Mouse (Mus musculus): ENCODE data around the gene B3galt6.

Gene B3galt6

DNA sequence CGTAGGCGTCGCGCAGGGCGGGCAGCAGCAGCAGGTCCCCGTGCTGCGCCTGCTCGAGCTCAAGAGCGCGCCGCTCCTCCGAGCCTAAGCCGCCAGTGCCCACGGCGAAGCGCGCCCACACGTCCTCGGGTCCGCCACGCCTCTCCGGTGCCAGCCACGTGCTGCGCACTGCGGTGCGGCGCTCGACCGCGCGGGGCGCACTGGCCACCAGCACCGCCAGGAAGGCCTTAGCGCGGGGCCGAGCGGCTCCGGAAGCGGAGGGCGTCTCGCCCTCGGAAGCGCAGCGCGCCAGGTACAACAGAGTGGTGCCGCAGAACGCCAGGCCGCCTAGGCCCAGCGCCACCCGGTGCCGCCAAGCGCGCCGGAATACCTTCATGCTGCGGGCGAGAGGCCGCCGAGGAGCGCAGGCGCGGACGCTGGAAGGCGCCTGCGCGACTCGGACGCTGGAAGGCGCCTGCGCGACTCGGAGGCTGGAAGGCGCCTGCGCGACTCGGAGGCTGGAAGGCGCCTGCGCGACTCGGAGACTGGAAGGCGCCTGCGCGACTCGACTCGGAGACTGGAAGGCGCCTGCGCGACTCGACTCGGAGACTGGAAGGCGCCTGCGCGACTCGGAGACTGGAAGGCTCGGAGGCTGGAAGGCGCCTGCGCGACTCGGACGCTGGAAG, at the start of gene B3galt6, which contains the start of gene Sdf4:
TSS of gene B3galt6 (minus strand) at position 409 of the 665 bp plus-strand sequence.
TSS of gene Sdf4 (plus strand) at position 632 of the 665 bp plus-strand sequence.
- DNase-seq (ENCODE audit: extremely low read depth, low read depth, low spot score) = no peak

DNA sequence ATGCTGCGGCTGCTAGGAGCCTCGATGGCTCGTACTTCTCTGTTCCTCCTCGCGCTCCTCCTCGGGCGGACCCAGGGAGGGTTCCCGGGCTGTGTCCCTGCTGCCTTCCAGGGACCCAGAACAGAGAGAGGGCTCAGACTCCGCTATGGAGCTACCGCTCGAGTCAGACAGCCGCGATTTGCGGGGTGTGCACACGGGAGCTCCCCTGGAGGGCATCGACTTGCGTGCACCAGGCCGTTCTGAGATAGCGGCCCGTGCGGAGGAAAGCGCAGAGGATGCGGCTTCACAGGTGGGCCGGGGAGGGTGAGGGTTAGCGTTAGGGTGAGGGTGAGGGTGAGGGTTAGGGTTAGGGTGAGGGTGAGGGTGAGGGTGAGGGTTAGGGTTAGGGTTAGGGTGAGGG, 42.5 kb upstream of the B3galt6 start:
- DNase-seq (ENCODE audit: extremely low read depth, low read depth, low spot score) = no peak

DNA sequence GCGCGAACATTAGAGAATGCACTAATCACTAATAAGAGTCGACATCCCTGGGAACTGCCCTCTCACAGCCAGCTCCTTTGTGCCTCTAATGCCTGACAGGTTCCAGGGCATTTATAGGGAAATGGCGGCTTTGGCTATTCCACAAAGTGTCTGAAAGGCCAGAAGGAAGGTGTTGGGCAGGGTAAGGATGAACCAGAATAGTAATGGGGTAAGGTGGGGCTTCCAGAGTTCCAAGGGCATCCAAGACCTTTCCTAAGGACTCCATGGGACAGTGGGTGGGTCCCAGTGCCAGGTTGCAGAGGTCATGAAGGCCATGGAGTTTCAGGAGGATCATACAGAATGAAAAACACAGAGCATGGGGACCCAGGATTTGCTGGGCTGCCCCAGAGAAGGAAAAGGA, 41.9 kb upstream of the B3galt6 start:
- DNase-seq (ENCODE audit: extremely low read depth, low read depth, low spot score) = no peak

DNA sequence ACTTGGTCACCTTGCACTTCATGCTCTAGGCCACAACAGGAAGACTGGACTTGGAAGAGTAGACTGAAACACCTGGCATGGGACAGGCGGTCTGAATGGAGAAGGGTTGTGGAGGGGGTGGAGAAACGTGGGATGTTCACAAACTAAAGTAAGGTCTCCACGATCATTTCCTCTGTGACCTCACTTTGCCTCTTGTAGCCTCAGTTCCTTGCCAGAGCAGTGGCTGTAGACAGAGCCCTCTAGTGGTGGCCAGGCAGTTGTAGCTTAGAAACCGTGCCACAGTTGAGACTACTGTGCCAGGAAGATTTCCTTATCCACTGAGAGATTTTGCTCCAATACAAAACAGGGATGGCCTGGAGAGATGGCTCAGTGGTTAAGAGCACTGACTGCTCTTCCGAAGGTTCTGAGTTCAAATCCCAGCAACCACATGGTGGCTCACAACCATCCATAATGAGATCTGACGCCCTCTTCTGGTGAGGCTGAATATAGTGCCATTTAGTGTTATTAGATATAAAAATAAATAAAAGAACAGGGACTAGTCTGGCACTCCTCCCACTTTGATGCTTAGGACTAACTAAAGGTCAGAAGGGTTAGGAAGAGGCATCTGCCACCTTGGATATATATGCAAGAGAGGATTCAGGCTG, 41.1 kb upstream of the B3galt6 start:
- no peak for DNase-seq (ENCODE audit: extremely low read depth, low read depth, low spot score)

DNA sequence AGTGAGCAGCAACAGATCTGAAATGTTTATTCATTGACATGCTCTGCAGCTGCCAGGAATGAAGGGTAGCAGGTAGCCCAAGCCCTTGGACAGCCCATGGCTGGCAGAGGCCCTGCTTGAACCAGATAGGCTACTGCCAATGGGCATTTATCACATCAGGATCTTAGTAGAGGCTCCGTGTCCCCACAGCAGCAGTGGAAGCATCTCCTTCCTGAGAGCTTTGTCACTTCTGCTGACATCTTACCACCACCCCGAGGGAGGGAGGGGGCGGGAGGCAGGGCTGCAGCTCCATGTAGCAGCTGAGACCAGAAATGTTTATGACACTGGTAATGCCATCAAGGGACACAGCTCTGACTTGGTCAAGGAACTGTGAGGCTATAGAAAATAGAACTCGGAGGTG, 40.4 kb upstream of the B3galt6 start:
- no peak for DNase-seq (ENCODE audit: extremely low read depth, low read depth, low spot score)

DNA sequence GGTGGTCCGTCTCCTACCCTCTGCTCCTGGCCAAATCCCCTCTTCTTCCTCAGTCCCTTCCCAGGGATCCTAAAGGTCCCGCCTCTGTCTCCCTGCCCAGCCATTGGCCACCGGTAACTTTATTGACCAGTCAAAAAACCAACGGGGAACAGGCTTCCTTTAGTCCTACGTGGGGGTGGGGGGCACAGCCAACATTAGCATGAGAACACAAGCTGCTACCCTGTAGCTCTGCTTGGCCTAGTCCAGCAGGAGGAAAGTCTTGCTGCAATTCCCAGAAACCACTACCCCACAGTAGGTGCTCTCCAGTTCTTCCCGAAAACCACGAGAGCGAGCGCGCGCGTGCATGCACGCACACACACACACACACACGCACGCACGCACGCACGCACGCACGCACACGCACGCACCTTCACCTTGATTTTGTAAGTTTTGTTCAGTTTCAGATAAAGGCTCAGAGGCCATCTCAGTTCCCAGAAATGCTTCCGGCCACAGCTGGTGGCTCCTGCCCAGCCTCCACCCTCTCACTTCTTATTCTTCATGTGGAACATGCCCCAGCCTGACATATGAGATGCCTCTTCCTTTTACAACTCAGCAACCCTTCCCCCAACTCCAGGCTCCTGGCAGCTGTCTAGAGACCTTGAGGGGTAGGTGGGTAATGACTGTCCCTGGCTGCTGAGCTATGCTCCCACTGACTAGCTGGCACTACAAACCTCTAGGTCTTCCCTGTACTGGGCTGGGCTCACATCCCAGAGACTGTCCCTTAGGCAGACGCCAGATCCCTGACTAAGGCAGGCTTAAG, 39.3 kb upstream of the B3galt6 start:
- peak; percentile 95 for DNase-seq (ENCODE audit: extremely low read depth, low read depth, low spot score)

DNA sequence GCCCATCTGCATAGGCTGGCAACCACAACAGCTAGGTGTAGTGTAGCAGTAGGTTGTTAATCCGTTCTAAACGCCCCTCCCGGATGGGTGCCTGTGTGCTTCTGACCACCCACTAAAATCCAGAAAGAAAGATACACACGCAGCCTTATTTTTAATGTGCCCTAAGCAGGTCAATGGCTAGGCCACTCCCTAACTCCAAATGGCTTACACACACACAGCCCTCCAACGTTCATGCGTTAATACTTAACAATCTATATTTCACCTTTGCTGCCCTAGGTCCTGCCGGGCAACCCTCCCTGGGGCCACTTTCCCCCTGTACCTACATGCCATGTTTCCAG, 38.8 kb upstream of the B3galt6 start:
- no peak for DNase-seq (ENCODE audit: extremely low read depth, low read depth, low spot score)

DNA sequence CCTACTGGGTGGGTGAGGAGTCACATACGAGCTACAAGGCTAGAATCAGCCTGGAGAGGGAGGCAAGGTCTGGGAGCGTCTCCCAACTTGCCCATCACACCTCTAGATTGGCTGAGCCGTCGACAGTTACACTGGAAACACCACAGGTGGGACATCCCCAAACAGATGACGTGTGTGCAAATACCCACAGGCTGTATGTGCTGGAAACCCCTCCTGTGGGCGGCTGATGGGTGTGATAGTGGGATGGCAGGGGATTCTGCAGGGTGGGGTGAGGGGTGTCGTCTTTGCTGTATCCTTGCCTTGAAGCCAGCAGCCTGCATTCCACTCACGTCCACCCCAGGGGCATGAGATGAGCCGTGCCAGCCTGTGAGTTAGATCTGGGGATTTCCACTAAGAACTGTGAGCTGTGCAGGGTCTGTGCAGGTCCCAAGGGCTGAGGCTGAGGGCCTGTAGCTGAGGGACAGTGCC, 38.2 kb upstream of the B3galt6 start:
- DNase-seq (ENCODE audit: extremely low read depth, low read depth, low spot score) = no peak

DNA sequence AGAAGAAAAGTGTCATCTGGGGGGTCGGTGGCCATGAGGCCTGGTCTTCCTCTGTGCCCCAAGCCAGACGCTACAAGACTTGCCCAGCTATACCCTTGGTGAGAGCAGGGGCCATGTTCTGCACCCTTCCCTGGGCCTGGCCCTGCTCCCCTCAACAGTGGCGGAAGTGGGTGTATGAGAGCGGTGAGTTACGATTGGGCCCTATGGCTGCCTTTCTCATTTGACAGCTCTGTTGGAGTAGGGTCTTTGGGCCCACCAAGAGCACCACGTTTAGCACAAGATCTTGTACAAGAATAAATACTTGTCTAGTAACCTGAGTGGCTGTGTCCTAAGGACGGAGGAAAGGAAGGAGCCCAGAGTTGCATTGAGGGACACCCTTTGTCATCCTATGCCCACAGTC, 36.1 kb upstream of the B3galt6 start:
- DNase-seq (ENCODE audit: extremely low read depth, low read depth, low spot score) = no peak

DNA sequence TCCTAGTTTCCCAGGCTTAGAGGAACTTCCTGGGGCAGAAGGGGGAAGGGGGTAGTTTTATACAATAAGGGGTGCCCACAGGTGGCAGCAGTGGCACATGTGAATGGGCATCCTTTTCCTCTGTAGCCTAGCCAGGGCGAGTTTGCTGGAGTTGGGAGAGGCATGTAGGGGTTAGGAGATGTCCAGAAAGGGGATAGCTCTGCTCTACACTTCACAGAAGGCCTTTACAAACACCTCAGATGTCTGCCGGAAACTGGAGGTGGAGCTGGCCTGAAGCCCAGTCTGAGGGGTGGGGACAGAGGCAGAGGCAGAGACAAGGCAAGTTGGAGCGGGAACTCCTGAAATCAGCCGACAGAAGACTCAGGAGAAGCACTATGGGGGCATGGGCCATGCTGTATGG, 33.6 kb upstream of the B3galt6 start, which contains the start of gene Tnfrsf18:
TSS of gene Tnfrsf18 (plus strand) at position 152 of the 400 bp plus-strand sequence.
- DNase-seq (ENCODE audit: extremely low read depth, low read depth, low spot score) = no peak

DNA sequence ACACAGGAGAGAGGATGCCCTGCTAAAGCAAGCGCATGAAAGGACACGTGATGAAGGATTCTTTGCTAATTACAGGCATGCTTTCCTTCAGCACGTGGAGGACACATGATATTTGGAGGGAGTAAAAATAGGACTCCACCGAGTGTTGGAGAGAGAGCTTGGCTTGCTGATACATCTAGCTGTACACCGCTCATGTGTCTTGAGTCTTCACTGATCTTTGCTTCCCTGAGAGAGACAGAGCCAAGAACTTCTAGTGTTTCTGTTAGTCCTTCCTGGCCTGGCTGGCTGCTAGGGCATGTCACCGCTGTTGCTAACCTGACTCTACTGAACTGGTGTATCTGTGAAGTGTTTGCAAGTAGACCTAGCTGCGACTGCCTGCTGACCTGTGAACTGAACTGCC, 31.7 kb upstream of the B3galt6 start:
- no peak for DNase-seq (ENCODE audit: extremely low read depth, low read depth, low spot score)

DNA sequence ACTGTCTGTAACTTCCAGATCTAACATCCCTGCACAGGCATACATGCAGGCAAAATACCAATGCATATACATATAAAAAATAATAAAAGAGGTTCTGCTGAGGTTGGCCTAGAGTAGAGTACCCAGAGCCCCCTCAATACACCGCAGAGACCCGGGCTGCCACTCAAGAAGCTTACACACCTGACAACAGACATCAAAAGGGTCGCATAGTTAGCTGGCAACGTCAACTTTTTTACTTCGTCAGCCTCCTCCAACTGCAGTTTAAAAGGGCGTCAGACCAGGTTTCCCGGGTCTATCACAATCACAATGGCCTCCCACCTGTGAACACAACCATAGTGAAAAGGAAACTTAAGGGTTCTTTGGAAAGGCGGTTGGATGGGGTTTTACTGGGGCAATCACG, 31.1 kb upstream of the B3galt6 start:
- no peak for DNase-seq (ENCODE audit: extremely low read depth, low read depth, low spot score)

DNA sequence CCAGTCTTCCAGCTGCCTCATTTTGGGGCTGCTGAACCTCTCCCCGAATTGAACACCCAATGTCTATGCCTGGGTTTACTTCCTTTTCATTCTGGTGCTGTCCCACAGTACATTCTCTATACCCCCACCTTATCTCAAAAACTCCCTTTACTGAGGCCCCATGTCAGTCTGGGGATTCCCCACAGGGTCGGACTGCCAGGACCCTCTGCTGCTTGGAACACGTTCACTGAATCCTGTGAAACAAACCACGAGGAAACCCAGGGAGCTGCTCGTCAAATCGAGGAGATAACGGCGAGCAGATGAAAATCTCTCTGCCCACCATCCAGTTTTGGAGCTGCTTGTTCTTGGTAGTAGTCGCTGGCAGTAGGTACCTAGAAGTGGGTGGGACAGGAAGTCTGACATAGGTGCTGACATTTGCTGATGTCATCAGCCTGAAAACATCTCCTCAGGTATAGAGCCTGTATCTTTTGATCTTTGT, 29.5 kb upstream of the B3galt6 start:
- no peak for DNase-seq (ENCODE audit: extremely low read depth, low read depth, low spot score)

DNA sequence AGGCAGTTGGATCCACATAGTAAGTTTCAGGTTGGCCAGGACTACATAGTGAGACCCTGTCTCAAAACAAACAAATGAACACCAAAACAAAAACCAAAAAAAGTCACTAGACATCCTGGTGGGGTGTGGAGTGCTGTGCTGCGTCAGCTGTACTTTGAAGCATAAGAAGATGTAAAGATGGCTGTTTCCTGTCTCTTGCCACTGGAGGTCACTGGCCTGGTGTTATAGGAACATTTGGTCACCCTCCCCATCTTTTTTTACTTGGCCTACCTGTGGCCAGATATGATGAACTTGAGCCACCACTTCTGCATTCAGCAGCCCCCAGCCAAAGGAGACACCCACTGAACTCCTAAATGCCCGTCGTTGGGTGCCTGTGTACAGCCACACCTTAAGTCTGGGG, 28.9 kb upstream of the B3galt6 start:
- no peak for DNase-seq (ENCODE audit: extremely low read depth, low read depth, low spot score)

DNA sequence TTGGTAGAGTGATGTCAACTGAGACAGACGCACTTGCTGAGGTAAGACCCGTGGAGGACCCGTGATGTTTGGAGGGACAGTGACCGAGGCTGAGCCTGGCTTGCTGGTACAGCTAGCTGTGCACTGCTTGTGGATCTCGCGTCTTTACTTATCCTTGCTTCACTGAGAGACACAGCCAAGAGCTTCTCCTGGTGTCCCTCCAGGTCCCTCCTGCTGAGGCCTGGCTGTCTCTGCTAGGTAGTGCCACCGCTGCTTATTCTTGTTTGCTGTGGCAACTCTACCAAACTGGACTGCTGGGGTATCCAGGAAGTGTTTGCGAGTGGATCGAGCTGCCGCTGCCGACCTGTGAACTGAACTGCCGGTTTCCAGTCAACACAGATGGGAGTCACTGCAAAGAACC, 27.3 kb upstream of the B3galt6 start:
- no peak for DNase-seq (ENCODE audit: extremely low read depth, low read depth, low spot score)

DNA sequence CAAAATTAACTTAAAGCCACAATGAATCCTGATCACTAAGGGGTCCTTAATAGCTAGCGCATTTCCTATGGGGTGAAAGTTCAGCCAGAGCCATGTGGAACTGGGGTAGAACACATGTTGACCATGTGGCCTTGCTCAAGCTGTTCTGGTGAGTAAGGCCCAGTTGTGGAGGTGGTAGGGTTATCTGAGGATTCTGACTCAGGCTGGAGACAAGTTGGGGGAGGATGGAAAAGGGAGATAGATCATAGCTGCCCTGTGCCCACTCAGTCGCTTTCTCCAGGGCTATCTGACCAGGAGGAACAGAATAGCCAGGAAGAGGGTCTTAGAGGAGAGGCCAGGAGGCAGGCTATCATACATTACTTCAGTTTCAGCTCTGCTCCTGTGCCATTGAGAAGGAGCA, 22.0 kb upstream of the B3galt6 start:
- no peak for DNase-seq (ENCODE audit: extremely low read depth, low read depth, low spot score)

DNA sequence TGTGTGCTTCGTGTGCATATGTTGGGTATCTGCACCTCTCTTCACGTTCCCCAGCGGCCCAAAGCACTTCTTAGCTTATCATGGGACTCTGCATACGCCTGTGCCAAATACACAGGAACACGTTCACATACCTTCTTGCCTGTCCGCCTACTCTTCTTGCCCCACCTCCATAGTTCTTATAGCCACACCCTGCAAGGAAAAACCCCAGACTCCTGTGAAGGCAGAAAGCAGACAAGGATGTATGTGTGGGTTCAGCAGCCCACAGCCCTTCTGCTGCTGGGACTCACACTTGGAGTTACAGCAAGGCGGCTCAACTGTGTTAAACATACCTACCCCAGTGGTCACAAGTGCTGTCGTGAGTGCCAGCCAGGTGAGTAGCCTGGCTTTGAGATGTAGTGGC, 21.2 kb upstream of the B3galt6 start, which contains the start of gene Tnfrsf4:
TSS of gene Tnfrsf4 (plus strand) at position 207 of the 400 bp plus-strand sequence.
- DNase-seq (ENCODE audit: extremely low read depth, low read depth, low spot score) = no peak

DNA sequence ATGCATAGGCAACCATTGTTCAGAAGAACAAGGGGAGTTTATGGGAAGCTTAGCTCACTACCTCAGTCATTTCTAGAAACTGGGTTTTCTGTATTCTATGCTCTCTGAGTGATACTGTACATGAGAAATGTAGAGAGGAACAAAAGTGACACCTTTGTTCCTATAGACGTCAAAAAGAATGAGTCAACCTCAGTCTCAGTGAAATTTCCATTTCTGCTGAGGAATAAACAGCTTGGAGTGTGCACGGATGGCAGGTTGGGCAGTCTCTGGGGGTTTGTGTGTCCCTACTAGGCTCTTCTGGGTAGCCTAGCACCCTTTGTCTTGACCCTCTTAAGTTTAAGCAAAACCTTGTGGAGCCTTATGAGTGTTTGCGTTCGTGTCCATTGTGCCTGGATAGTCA, 15.9 kb upstream of the B3galt6 start:
- DNase-seq (ENCODE audit: extremely low read depth, low read depth, low spot score) = no peak

DNA sequence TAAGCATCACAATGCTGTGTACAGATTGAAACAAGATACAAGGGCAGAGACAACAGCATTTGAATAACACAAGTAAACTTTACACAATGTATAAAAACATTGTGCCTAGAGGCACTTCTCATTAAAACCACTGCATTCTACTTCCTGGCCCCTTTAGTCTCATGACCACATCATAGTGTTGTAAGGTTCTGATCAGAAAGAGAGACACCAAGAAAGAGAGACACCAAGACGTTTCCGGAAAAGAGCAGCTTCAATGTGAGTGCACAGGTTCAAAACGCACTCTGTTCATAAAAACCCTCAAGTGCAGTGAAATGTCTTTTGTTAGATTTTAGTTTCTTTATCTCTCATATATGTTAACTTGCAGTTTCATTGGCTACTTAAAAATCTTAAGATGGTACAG, 11.7 kb upstream of the B3galt6 start:
- DNase-seq (ENCODE audit: extremely low read depth, low read depth, low spot score) = no peak

DNA sequence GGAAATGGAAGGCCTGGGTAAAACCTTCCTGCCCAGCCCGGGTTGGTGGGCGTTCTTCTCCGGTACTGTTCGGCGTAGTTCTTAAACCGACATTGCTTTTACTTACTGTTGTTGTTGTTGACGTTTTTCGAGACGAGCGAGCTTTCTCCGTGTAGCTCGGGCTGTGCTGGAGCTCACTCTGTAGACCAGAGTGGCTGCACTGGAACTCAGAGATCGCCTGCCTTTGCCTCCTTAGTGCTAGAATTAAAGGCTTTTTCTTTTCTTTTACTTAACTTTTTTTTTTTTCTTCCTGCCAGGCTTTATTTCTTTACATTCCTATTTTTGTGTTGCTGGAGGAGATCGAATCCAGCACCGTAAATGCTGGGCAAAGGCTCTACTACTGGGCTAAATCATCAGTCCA, 1.2 kb upstream of the B3galt6 start:
- no peak for DNase-seq (ENCODE audit: extremely low read depth, low read depth, low spot score)

DNA sequence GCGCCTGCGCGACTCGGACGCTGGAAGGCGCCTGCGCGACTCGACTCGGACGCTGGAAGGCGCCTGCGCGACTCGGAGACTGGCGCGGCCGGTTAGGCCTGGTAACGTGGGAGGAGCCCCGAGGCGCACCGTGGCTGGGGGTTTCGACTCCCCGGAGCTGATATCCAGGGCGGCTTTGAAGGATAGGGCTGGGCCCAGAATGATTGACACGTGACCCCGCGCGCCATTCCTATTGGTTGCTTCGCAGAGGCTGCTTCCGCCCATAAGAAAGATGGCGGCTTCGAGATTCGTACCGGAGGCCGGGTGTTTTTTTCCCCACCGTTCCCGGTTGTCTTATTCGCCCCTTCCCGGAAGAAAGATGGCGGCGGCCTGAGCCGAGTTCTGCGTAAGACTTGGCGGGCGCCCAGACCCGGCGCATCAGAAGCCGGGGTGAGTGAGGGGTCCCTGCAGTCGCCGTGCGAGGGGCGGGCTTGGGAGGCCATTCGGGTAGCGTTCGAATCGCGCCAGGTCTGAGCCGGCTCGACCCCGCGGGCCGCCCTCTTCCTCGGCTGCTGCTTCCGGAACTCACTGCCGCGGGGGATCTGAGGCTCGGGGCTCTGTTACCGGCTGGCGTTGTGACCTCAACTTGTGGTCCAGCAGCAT, 578 bp upstream of the B3galt6 start:
- DNase-seq (ENCODE audit: extremely low read depth, low read depth, low spot score) = no peak
